Mouse (Mus musculus) liver, adult 2 months (tissue): ENCODE data around the gene Sart3.

Experiments
- CTCF ChIP-seq: fragments of 200-500 bp; IDR thresholded peaks from 2 replicates; pipeline ENCODE4 v1.5.1; 2011; ENCODE audit warnings: low read depth, low read length, control low read depth
- POLR2A ChIP-seq: fragments of 200-500 bp; IDR thresholded peaks from 2 replicates; pipeline ENCODE4 v1.6.1; 2011; ENCODE audit warnings: low read length, control low read depth; ENCODE audit not compliant: insufficient read depth; ENCODE audit errors: extremely low read depth

- TF ChIP-seq CTCF, result no peak
- TF ChIP-seq POLR2A, result no peak
Measured at GRCm38 (mm10) chr5:113799691-113800090, 27.4 kb upstream of the Sart3 start.
